In the genomic region with DNA sequence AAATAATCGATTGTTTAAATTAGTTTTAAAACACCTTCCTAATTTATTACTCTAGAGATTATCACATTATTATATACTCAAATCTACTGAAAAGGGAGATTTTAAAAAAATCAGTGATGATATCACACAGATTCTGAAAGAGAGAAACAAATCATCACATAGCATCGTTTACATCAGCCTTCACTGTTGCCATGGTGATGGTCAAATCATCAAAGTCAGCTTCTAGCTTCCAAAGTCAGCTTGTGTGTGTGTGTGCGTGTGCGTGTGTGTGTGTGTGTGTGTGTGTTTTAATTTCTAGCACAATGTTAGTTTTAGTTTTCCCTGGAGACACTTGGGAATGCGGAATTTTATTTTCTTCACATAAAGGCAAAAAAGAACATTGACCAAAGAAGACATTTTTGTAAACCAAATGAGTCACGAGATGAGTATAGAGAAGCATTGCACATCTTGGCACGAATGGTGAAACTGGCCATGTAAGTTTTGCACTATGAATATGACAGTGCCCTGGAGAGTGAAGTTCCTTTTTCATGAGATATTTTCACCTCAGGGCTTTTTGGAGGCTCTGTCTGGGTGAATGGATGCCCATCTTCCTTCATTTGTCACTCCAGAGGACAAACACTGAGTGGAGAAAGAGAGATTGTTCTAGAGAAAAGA, we compare ENCODE assay signal across 1 mouse cellular context.
TF ChIP-seq lines count a peak whose summit lies in the region.

No protein-coding gene starts in this region.

TF ChIP-seq in CH12.LX, 34 proteins besides CTCF, POLR2A, EP300 and RAD21:
- TF ChIP-seq ETS1 (conservative IDR thresholded peaks at IDR 0.05; ENCODE audit: low read depth, low read length): peak; percentile 37
- TF ChIP-seq BHLHE40 (IDR thresholded peaks at IDR 0.05; ENCODE audit: low read depth, low read length): peak; percentile 78
- TF ChIP-seq IRF4 (IDR thresholded peaks at IDR 0.05; ENCODE audit: low read depth, low read length): peak; percentile 66; the same call in 1 of the 2 replicates
- peak; percentile 26; the same call in 1 of the 2 replicates for TF ChIP-seq JUN (IDR thresholded peaks at IDR 0.05; ENCODE audit: insufficient read depth, low read depth, low read length)
- no peak; the same call in 1 of the 2 replicates for TF ChIP-seq ZNF384 (IDR thresholded peaks at IDR 0.05; ENCODE audit: low read depth, low read length)
- TF ChIP-seq MAFK (IDR thresholded peaks at IDR 0.05; ENCODE audit: insufficient replicate concordance, low read length): 0 out of 2 replicates have a peak, but pooled peaks have one; percentile 42
- no peak for TF ChIP-seq USF1 (IDR thresholded peaks at IDR 0.05; ENCODE audit: low read depth, low read length)
